Mouse (Mus musculus) embryonic facial prominence, embryonic 10.5 days (tissue): ENCODE measurements around the gene Ppox. TPM values are rescaled to one million over a fixed set of nuclear protein-coding genes. Genes with fewer than 3 reads are reported as not detected.
"Not testable (repeated sequence)": the region's sequence is repeated elsewhere in the genome, so short reads cannot be mapped to it uniquely, and the experiment has no call there.

Experiments used
- DNase-seq: peaks from one replicate; pipeline ENCODE4 v3.0.0-alpha.2; 2017; ENCODE audit warnings: low spot score
- H3K27ac ChIP-seq: fragments of 300-500 bp; sonication (generic); replicated peaks from 2 replicates; pipeline ENCODE4 v1.5.1; 2016; ENCODE audit warnings: mild to moderate bottlenecking
- H3K27me3 ChIP-seq: fragments of 300-500 bp; sonication (generic); replicated peaks from 2 replicates; pipeline ENCODE4 v1.6.1; 2016; ENCODE audit warnings: low read depth, mild to moderate bottlenecking; ENCODE audit not compliant: poor library complexity, severe bottlenecking
- H3K36me3 ChIP-seq: fragments of 300-500 bp; sonication (generic); replicated peaks from 2 replicates; pipeline ENCODE4 v1.6.1; 2016; ENCODE audit warnings: mild to moderate bottlenecking, moderate library complexity
- H3K4me1 ChIP-seq: fragments of 300-500 bp; sonication (generic); 2 replicates; pipeline ENCODE4 v1.6.1; 2016
- H3K4me3 ChIP-seq: fragments of 300-500 bp; sonication (generic); 2 replicates; pipeline ENCODE4 v1.5.1; 2016; ENCODE audit warnings: mild to moderate bottlenecking, moderate library complexity
- H3K9me3 ChIP-seq: fragments of 300-500 bp; sonication (generic); 2 replicates; pipeline ENCODE4 v1.6.1; 2016; ENCODE audit warnings: mild to moderate bottlenecking
- WGBS: fragments of 180-500 bp; shearing (Covaris S2); methylation state at CpG from one replicate; pipeline ENCODE4 v1.1.7; 2016; 5-methylcytosine and 5-hydroxymethylcytosine counted together
- polyA plus RNA-seq: library from polyadenylated mRNA; unstranded; fragments of >200 nt; fragmentation: Nextera tagmentation; extraction: Ambion mirVana; gene quantifications from 2 replicates; pipeline ENCODE4 v1.2.1, GENCODE M21; 2016

Ppox gene
- polyA plus RNA-seq, 1 experiment from 2014 or later = 57.5 TPM

DNA sequence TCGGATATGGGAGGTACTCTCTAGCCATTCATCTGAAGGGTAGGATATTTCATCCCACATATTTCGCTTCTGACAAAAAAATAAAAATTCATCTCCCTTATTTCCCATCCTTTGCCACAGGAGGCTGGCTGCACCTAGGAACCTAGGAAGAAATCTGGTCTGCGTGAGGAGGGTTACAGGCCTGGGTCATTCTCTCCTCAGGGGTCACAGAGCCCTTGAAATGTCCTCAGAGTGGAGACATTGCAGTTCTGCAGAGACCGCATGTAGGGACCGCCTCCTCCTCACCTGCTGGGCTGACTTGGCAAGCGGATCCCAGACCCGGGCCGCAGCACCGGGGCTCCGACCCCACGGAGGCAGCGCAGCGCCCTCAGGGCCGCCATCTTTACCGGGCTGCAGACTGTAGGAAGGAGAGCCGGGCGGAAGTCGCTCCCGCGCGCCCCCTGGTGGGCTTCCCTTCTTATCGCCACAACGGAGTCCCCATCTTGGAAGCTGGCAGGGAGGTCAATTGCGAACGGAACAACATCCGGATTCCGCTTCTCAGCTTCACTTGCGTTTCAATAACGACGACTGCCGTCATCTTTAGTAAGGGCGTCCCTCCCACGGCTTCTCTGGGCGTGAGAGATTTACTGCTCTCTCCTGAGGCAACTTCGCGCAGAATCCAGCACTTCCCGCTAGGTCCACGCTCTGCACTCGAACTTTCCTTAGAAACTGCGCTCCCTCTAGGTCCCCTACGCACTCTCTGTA is 34.1 kb downstream of the Ppox start:
- WGBS = under 1% methylated on average over 41 of the region's 41 CpGs
- H3K4me1 ChIP-seq = peaks cover 58% of the 10 kb centered on the region
- H3K27ac ChIP-seq = peak overlapping the region; percentile 92
- peak overlapping the region; percentile 84 for H3K4me3 ChIP-seq
- peaks cover 36% of the 10 kb centered on the region for H3K36me3 ChIP-seq
- no peaks in the 10 kb centered on the region for H3K27me3 ChIP-seq
- peak; percentile 99 for DNase-seq
- no peaks in the 10 kb centered on the region for H3K9me3 ChIP-seq

DNA sequence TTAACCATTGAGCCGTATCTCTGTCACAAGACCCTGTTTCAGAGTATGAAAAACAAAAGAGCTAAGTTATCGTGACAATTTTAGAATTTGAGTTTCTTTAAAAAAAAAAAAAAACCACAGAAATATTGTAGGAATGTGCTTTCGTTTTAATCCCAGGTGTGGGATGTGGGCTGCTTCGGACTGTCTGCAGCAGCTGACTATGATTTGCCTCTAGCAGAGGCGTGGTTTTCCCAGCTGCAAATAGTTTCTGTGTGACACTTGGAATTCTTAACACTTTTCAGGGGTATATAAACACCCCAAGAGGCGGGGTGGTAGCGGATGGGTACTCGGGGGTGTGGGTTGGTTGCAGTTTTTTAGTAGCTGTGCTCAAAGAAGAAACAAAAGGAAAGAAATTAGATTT is 35.6 kb downstream of the Ppox start:
- peaks cover 43% of the 10 kb centered on the region for H3K4me1 ChIP-seq
- DNase-seq = no peak
- H3K36me3 ChIP-seq = peaks cover 52% of the 10 kb centered on the region
- H3K27ac ChIP-seq = no peak overlapping the region
- no peaks in the 10 kb centered on the region for H3K27me3 ChIP-seq
- 89% methylated on average over 8 of the region's 8 CpGs for WGBS
- no peaks in the 10 kb centered on the region for H3K9me3 ChIP-seq
- no peak overlapping the region for H3K4me3 ChIP-seq

DNA sequence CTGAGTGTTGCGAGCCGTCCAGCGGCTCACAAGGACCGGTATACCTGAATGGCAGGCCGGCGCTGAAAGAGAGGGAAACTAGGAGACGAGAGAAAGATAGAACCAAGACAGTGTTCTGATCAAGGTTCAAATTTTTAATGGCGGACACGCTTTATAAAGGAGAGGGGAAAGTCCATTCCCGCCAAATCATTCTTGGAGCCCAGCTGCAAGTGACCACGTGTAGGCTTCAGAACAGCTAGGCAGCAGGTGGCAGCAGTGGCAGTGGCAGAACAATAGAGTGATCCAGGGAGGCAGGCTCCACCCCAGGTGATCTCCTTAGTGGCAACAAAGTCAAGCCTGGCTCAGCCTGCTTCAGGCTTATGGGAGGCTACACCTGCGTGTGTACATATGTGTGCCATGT is 39.0 kb downstream of the Ppox start:
- H3K27ac ChIP-seq, H3K27me3 ChIP-seq, H3K4me3 ChIP-seq, DNase-seq, H3K9me3 ChIP-seq: not testable (repeated sequence)
- Histone ChIP-seq H3K4me1 (peaks cover 14% of the 10 kb centered on the region), H3K36me3 (peaks cover 86% of the 10 kb centered on the region)
- 86% methylated on average over 12 of the region's 12 CpGs for WGBS

- H3K36me3 ChIP-seq = peaks cover 96% of the 10 kb centered on the region
- no peak overlapping the region for H3K27ac ChIP-seq
Observed at GRCm38 (mm10) chr1:171240911-171241310, 40.1 kb downstream of the Ppox start.

DNA sequence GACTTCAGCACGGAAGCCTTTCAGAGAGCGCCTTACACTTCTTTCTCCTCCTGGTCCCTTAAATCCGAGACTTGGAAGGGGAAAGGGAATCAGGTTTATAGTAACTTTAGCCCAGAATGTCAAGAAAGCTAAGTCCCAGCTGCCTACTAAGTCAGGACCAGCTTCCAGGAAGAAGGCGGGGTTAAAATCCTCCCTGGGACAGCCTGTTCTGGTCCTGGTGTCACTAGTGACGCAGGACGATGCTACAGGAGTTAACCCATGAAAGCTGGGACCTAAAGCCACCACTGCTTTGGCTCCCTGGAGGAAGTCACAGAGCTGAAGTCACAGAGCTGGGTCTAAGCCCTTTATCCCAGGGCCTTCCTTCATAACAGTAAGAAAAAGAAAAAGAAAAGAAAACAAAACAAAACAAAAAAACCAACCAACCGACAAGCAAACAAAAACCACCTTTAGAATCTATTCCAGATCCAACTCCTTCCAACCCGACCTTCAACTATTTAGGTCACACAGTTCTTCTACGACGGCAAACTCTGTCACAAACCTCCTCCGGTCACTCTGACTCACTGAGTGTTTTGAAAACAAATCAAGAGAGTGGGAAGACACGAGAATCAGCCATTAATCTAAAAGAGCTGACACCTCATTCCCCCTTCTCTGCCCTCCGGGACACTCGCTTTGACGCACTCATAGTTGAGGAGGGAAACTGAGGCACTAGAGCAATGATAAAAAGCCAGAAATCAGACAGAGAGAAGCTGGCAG is 40.8 kb downstream of the Ppox start:
- Histone ChIP-seq H3K4me1 (0 out of 2 replicates have a peak, but pooled peaks cover 2% of the 10 kb centered on the region), H3K27me3 (no peaks in the 10 kb centered on the region), H3K9me3 (no peaks in the 10 kb centered on the region), H3K36me3 (peaks cover 97% of the 10 kb centered on the region), H3K27ac (no peak overlapping the region), H3K4me3 (no peak overlapping the region)
- no peak for DNase-seq
- 79% methylated on average over 15 of the region's 15 CpGs for WGBS

More at GRCm38 (mm10) chr1:171240911-171241310, 40.1 kb downstream of the Ppox start:
- 89% methylated on average over 10 of the region's 10 CpGs for WGBS
- Histone ChIP-seq H3K4me1 (peaks cover 9% of the 10 kb centered on the region), H3K27me3 (no peaks in the 10 kb centered on the region), H3K9me3 (no peaks in the 10 kb centered on the region), H3K4me3 (no peak overlapping the region)
- DNase-seq = no peak

DNA sequence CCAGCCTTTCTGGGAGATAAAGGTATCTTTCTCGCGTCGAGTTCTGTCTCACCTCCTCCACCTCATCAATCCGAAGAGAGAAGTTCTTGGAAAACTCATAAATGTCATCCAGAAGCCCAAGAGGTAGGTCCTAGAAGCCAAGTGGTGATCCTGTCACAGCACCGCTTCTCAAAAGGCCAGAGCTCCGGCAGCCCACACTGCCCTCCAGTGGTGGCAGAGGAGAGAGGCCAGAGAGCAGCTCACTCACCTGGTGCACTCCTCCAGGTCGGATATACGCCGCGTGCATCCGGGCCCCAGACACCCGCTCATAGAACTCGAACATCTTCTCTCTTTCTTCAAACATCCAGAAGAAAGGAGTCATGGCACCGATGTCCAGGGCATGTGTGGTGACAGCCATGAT is 42.5 kb downstream of the Ppox start:
- Histone ChIP-seq H3K36me3 (peaks cover 100% of the 10 kb centered on the region), H3K27ac (no peak overlapping the region), H3K4me1 (peaks cover 4% of the 10 kb centered on the region; the same call in 1 of the 2 replicates), H3K4me3 (no peak overlapping the region), H3K9me3 (no peaks in the 10 kb centered on the region), H3K27me3 (no peaks in the 10 kb centered on the region)
- DNase-seq = peak; percentile 72
- WGBS = 74% methylated on average over 14 of the region's 14 CpGs

DNA sequence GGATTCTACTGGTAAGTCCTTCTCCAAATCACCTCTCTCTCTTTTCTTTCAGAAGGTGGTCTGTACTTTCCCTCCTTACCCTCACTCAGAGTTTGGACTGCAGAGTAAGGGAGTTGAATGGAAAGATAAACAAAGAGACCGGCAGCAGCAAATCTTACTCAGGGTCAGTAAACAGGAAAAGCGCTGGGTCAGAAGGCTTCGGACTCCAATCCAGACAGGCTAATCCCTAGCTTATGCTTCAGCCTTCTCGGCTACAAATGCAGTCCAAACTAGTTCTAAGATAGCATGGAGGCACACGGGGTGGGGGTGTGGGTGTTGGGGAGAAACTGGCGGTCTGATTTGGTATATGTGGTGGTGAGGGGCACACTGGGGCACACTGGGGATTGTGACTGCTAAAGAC is 43.5 kb downstream of the Ppox start:
- 84% methylated on average over 6 of the region's 6 CpGs for WGBS
- Histone ChIP-seq H3K36me3 (peaks cover 94% of the 10 kb centered on the region), H3K27me3 (no peaks in the 10 kb centered on the region), H3K4me1 (peaks cover 7% of the 10 kb centered on the region; the same call in 1 of the 2 replicates), H3K27ac (no peak overlapping the region), H3K4me3 (no peak overlapping the region), H3K9me3 (no peaks in the 10 kb centered on the region)
- DNase-seq = no peak

DNA sequence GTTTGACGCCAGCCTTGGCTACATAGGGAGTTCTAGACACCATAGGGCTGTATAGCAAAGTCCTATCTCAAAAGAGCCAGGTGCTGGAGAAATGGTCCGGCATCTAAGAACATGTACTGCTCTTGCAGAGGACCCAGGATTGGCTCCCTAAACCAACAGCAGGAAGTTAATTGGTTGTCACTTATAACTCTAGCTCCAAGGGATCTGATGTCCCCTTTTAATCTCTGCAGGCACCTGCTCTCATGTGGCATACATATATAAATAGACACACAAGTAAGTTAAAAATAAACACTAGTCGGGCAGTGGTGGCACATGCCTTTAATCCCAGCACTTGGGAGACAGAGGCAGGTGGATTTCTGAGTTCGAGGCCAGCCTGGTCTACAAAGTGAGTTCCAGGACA is 45.2 kb downstream of the Ppox start:
- H3K4me3 ChIP-seq = no peak overlapping the region
- H3K27me3 ChIP-seq = no peaks in the 10 kb centered on the region
- H3K9me3 ChIP-seq = no peaks in the 10 kb centered on the region
- DNase-seq = no peak
- 91% methylated on average over 4 of the region's 4 CpGs for WGBS
- H3K4me1 ChIP-seq = peaks cover 17% of the 10 kb centered on the region
- no peak overlapping the region for H3K27ac ChIP-seq
- H3K36me3 ChIP-seq = peaks cover 77% of the 10 kb centered on the region

- Histone ChIP-seq H3K4me3 (no peak overlapping the region), H3K4me1 (peaks cover 28% of the 10 kb centered on the region), H3K9me3 (no peaks in the 10 kb centered on the region), H3K27ac (no peak overlapping the region), H3K36me3 (peaks cover 65% of the 10 kb centered on the region), H3K27me3 (no peaks in the 10 kb centered on the region)
- DNase-seq = no peak
- 92% methylated on average over 4 of the region's 4 CpGs for WGBS
Observed at GRCm38 (mm10) chr1:171234538-171234937, 46.4 kb downstream of the Ppox start.

DNA sequence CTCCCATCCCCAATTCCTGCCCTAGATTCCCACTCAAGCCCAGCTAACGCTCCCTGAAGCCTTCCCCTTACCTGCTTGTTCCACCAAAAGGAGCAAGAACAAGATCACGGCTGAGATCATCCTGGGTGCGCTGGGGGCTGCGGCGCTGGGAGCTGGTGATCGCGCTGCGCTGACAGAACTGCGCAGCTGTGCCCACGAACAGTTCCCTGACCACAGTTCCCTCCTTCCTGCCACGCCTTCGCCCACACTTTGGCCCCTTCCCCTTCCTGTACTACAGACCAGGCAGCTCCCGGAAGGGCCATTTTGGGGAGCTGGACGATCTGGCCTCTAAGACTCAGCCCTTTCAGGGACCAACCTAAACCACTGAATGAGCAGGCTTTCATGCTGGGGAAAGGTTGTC is 46.9 kb downstream of the Ppox start, which contains the start of gene Fcer1g:
Gene Fcer1g, minus strand, starts transcription at position 240 of the 400 bp plus-strand sequence.
- no peak for DNase-seq
- Histone ChIP-seq H3K27me3 (no peaks in the 10 kb centered on the region), H3K4me3 (no peak within 1 kb of the TSS), H3K36me3 (peaks cover 60% of the 10 kb centered on the region), H3K4me1 (peaks cover 32% of the 10 kb centered on the region), H3K27ac (no peak within 1 kb of the TSS), H3K9me3 (no peaks in the 10 kb centered on the region)
- WGBS = 91% methylated on average over 14 of the region's 14 CpGs

DNA sequence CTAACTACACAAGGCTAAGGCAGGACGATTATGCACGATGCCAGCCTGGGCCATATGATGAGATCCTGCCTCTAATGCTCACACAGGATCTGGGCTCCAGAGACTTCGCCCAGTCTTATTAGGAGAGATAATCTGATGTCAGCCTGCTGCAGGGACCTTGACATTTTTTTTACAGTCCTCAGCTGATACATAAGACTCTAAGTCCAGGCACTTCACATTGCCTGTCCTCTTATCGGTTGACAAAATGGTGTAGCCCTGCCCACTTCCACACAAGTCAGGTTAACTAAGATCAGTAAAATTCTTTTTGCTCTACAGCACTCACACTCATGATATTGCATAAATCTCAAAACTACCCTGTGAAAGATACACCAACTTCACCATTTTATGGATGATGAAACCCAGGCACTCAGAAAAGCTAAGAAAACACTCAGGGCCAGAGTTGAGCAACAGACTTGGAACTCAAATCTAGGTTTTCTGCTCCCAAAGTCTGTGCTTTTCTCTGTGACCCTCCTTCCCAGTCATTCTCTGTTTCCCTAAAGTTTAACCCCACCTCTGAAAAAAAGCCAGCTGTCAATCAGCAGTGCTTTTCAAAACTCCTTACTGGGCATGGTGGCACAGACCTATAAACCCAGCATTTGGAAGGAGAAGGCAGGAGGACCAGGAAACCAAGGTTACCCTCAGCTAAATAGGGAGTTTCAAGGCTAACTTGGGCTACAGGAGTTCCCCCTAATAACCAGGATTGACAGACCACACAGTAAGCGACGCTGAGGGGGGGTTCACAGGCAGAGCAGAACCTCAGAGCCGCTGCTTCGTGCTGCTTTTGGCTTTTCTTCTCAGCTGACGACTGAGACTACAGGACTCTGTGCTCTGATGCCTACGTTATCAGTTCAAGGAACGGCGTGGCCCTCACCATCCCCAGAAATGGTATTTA is 47.9 kb downstream of the Ppox start:
- no peak for DNase-seq
- peaks cover 50% of the 10 kb centered on the region for H3K36me3 ChIP-seq
- no peak overlapping the region for H3K27ac ChIP-seq
- H3K27me3 ChIP-seq = no peaks in the 10 kb centered on the region
- WGBS = 86% methylated on average over 12 of the region's 12 CpGs
- no peaks in the 10 kb centered on the region for H3K9me3 ChIP-seq
- no peak overlapping the region for H3K4me3 ChIP-seq
- H3K4me1 ChIP-seq = peaks cover 36% of the 10 kb centered on the region

DNA sequence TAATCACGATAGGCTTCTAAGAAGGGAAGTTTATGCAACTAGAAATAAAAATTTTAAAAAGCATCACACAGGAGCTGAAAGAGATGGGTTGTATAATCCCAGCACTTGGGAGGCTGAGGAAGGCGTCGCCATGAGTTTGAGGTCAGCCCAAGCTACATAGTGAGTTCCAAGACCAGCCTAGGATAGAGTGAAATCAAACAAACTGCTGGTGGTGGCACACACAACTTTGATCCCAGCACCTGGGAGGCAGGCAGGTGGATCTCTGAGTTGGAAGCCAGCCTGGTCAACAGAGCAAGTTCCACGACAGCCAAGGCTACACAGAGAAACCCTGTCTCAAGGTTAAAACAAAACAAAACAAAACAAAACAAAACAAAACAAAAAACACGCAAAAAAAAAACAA is 48.6 kb downstream of the Ppox start:
- Histone ChIP-seq H3K4me1 (peaks cover 36% of the 10 kb centered on the region), H3K27me3 (no peaks in the 10 kb centered on the region), H3K36me3 (peaks cover 43% of the 10 kb centered on the region), H3K27ac (no peak overlapping the region), H3K9me3 (no peaks in the 10 kb centered on the region), H3K4me3 (no peak overlapping the region)
- WGBS = 87% methylated on average over 5 of the region's 5 CpGs
- DNase-seq = no peak
